Mouse (Mus musculus): ENCODE measurements around the gene P2rx1. TPM values are rescaled to one million over a fixed set of nuclear protein-coding genes. Genes with fewer than 3 reads are reported as not detected.

Gene P2rx1
- polyA plus RNA-seq, 1 experiment from 2014 or later = 30.6 TPM

GRCm38 (mm10) chr11:72959924-72960679 is 38.8 kb upstream of the P2rx1 start:
- no peak for ATAC-seq (ENCODE audit: insufficient read depth, low FRiP score)
- no peaks in the 10 kb centered on the region for H3K9me3 ChIP-seq (replicated peaks; ENCODE audit: control insufficient read depth, low read length)
- H3K4me3 ChIP-seq (replicated peaks; ENCODE audit: low read length) = no peak overlapping the region
- 0 out of 2 replicates have a peak, but pooled peaks cover 4% of the 10 kb centered on the region for H3K27me3 ChIP-seq (ENCODE audit: control insufficient read depth, insufficient read depth, low read length)
- peak overlapping the region; percentile 56 for H3K4me2 ChIP-seq (ENCODE audit: low read depth, low read length)
- no peaks in the 10 kb centered on the region for H3K36me3 ChIP-seq (ENCODE audit: control insufficient read depth, insufficient read depth, low read length)
- no peak overlapping the region for H3K9ac ChIP-seq (ENCODE audit: low read length)
- H3K27ac ChIP-seq (ENCODE audit: low read length) = no peak overlapping the region
- H3K4me1 ChIP-seq (ENCODE audit: control insufficient read depth, insufficient read depth, low read length) = peaks cover 35% of the 10 kb centered on the region
- 21% methylated on average over 15 of the region's 15 CpGs for WGBS

- Histone ChIP-seq H3K4me1 (ENCODE audit: control insufficient read depth, insufficient read depth, low read length) (peaks cover 37% of the 10 kb centered on the region), H3K27me3 (ENCODE audit: control insufficient read depth, insufficient read depth, low read length) (0 out of 2 replicates have a peak, but pooled peaks cover 4% of the 10 kb centered on the region), H3K9ac (ENCODE audit: low read length) (peak overlapping the region; percentile 52), H3K4me3 (replicated peaks; ENCODE audit: low read length) (peak overlapping the region; percentile 43), H3K4me2 (ENCODE audit: low read depth, low read length) (peak overlapping the region; percentile 56), H3K27ac (ENCODE audit: low read length) (no peak overlapping the region), H3K36me3 (ENCODE audit: control insufficient read depth, insufficient read depth, low read length) (no peaks in the 10 kb centered on the region), H3K9me3 (replicated peaks; ENCODE audit: control insufficient read depth, low read length) (no peaks in the 10 kb centered on the region)
- no peak for ATAC-seq (ENCODE audit: insufficient read depth, low FRiP score)
- 14% methylated on average over 15 of the region's 15 CpGs for WGBS
These were observed 38.2 kb upstream of the P2rx1 start for GRCm38 (mm10) chr11:72960723-72961071.

GRCm38 (mm10) chr11:72961072-72961980 is 37.6 kb upstream of the P2rx1 start, which contains the start of gene Atp2a3:
Atp2a3 (plus strand) TSS chr11:72961169.
- H3K27ac ChIP-seq (ENCODE audit: low read length) = peak within 1 kb of the TSS; percentile 60
- ATAC-seq (ENCODE audit: insufficient read depth, low FRiP score) = 0 out of 2 replicates have a peak, but pooled peaks have one; percentile 27

GRCm38 (mm10) chr11:72962378-72962777 is 36.5 kb upstream of the P2rx1 start:
- H3K4me3 ChIP-seq (replicated peaks; ENCODE audit: low read length) = no peak overlapping the region
- no peaks in the 10 kb centered on the region for H3K36me3 ChIP-seq (ENCODE audit: control insufficient read depth, insufficient read depth, low read length)
- 0 out of 2 replicates have a peak, but pooled peaks cover 4% of the 10 kb centered on the region for H3K27me3 ChIP-seq (ENCODE audit: control insufficient read depth, insufficient read depth, low read length)
- H3K4me1 ChIP-seq (ENCODE audit: control insufficient read depth, insufficient read depth, low read length) = peaks cover 37% of the 10 kb centered on the region
- H3K27ac ChIP-seq (ENCODE audit: low read length) = peak overlapping the region; percentile 60
- no peak for ATAC-seq (ENCODE audit: insufficient read depth, low FRiP score)
- no peaks in the 10 kb centered on the region for H3K9me3 ChIP-seq (replicated peaks; ENCODE audit: control insufficient read depth, low read length)
- H3K9ac ChIP-seq (ENCODE audit: low read length) = no peak overlapping the region
- 48% methylated on average over 2 of the region's 2 CpGs for WGBS
- H3K4me2 ChIP-seq (ENCODE audit: low read depth, low read length) = peak overlapping the region; percentile 56; the same call in 1 of the 2 replicates

More at GRCm38 (mm10) chr11:72961072-72961980, 37.6 kb upstream of the P2rx1 start, which contains the start of gene Atp2a3:
- H3K9ac ChIP-seq (ENCODE audit: low read length) = peak within 1 kb of the TSS; percentile 52
- WGBS = 5% methylated on average over 67 of the region's 70 CpGs
- no peaks in the 10 kb centered on the region for H3K36me3 ChIP-seq (ENCODE audit: control insufficient read depth, insufficient read depth, low read length)
- H3K4me2 ChIP-seq (ENCODE audit: low read depth, low read length) = peak within 1 kb of the TSS; percentile 56
- H3K9me3 ChIP-seq (replicated peaks; ENCODE audit: control insufficient read depth, low read length) = no peaks in the 10 kb centered on the region
- H3K4me1 ChIP-seq (ENCODE audit: control insufficient read depth, insufficient read depth, low read length) = peaks cover 37% of the 10 kb centered on the region
- H3K27me3 ChIP-seq (ENCODE audit: control insufficient read depth, insufficient read depth, low read length) = 0 out of 2 replicates have a peak, but pooled peaks cover 4% of the 10 kb centered on the region
- H3K4me3 ChIP-seq (replicated peaks; ENCODE audit: low read length) = peak within 1 kb of the TSS; percentile 43

- H3K9ac ChIP-seq (ENCODE audit: low read length) = peak overlapping the region; percentile 23; the same call in 1 of the 2 replicates
- H3K36me3 ChIP-seq (ENCODE audit: control insufficient read depth, insufficient read depth, low read length) = no peaks in the 10 kb centered on the region
- H3K27me3 ChIP-seq (ENCODE audit: control insufficient read depth, insufficient read depth, low read length) = 0 out of 2 replicates have a peak, but pooled peaks cover 4% of the 10 kb centered on the region
- peaks cover 37% of the 10 kb centered on the region for H3K4me1 ChIP-seq (ENCODE audit: control insufficient read depth, insufficient read depth, low read length)
- H3K4me2 ChIP-seq (ENCODE audit: low read depth, low read length) = peak overlapping the region; percentile 24; the same call in 1 of the 2 replicates
- peak; percentile 71; the same call in 1 of the 2 replicates for ATAC-seq (ENCODE audit: insufficient read depth, low FRiP score)
- no peaks in the 10 kb centered on the region for H3K9me3 ChIP-seq (replicated peaks; ENCODE audit: control insufficient read depth, low read length)
- no peak overlapping the region for H3K4me3 ChIP-seq (replicated peaks; ENCODE audit: low read length)
- H3K27ac ChIP-seq (ENCODE audit: low read length) = peak overlapping the region; percentile 78
- WGBS = 29% methylated on average over 7 of the region's 7 CpGs
These were observed 35.7 kb upstream of the P2rx1 start for GRCm38 (mm10) chr11:72963058-72963788.

GRCm38 (mm10) chr11:72963789-72964294 is 35.1 kb upstream of the P2rx1 start:
- no peaks in the 10 kb centered on the region for H3K36me3 ChIP-seq (ENCODE audit: control insufficient read depth, insufficient read depth, low read length)
- peak overlapping the region; percentile 23; the same call in 1 of the 2 replicates for H3K9ac ChIP-seq (ENCODE audit: low read length)
- WGBS = 42% methylated on average over 3 of the region's 3 CpGs
- no peak overlapping the region for H3K4me3 ChIP-seq (replicated peaks; ENCODE audit: low read length)
- H3K9me3 ChIP-seq (replicated peaks; ENCODE audit: control insufficient read depth, low read length) = no peaks in the 10 kb centered on the region
- no peak for ATAC-seq (ENCODE audit: insufficient read depth, low FRiP score)
- H3K27ac ChIP-seq (ENCODE audit: low read length) = peak overlapping the region; percentile 78
- H3K27me3 ChIP-seq (ENCODE audit: control insufficient read depth, insufficient read depth, low read length) = 0 out of 2 replicates have a peak, but pooled peaks cover 4% of the 10 kb centered on the region
- peak overlapping the region; percentile 24; the same call in 1 of the 2 replicates for H3K4me2 ChIP-seq (ENCODE audit: low read depth, low read length)
- H3K4me1 ChIP-seq (ENCODE audit: control insufficient read depth, insufficient read depth, low read length) = peaks cover 37% of the 10 kb centered on the region

GRCm38 (mm10) chr11:72974995-72975503 is 23.9 kb upstream of the P2rx1 start:
- H3K4me2 ChIP-seq (ENCODE audit: low read depth, low read length) = no peak overlapping the region
- ATAC-seq (ENCODE audit: insufficient read depth, low FRiP score) = no peak
- H3K9me3 ChIP-seq (replicated peaks; ENCODE audit: control insufficient read depth, low read length) = no peaks in the 10 kb centered on the region
- H3K4me3 ChIP-seq (replicated peaks; ENCODE audit: low read length) = no peak overlapping the region
- H3K36me3 ChIP-seq (ENCODE audit: control insufficient read depth, insufficient read depth, low read length) = no peaks in the 10 kb centered on the region
- 0 out of 2 replicates have a peak, but pooled peaks cover 6% of the 10 kb centered on the region for H3K4me1 ChIP-seq (ENCODE audit: control insufficient read depth, insufficient read depth, low read length)
- WGBS = 84% methylated on average over 13 of the region's 13 CpGs
- no peak overlapping the region for H3K27ac ChIP-seq (ENCODE audit: low read length)
- no peaks in the 10 kb centered on the region for H3K27me3 ChIP-seq (ENCODE audit: control insufficient read depth, insufficient read depth, low read length)
- no peak overlapping the region for H3K9ac ChIP-seq (ENCODE audit: low read length)

GRCm38 (mm10) chr11:72982516-72982915 is 16.4 kb upstream of the P2rx1 start:
- WGBS = 87% methylated on average over 9 of the region's 9 CpGs
- no peak overlapping the region for H3K9ac ChIP-seq (ENCODE audit: low read length)
- H3K4me3 ChIP-seq (replicated peaks; ENCODE audit: low read length) = no peak overlapping the region
- no peaks in the 10 kb centered on the region for H3K9me3 ChIP-seq (replicated peaks; ENCODE audit: control insufficient read depth, low read length)
- no peaks in the 10 kb centered on the region for H3K36me3 ChIP-seq (ENCODE audit: control insufficient read depth, insufficient read depth, low read length)
- no peak overlapping the region for H3K4me2 ChIP-seq (ENCODE audit: low read depth, low read length)
- no peak overlapping the region for H3K27ac ChIP-seq (ENCODE audit: low read length)
- no peak for ATAC-seq (ENCODE audit: insufficient read depth, low FRiP score)
- no peaks in the 10 kb centered on the region for H3K27me3 ChIP-seq (ENCODE audit: control insufficient read depth, insufficient read depth, low read length)
- peaks cover 13% of the 10 kb centered on the region; the same call in 1 of the 2 replicates for H3K4me1 ChIP-seq (ENCODE audit: control insufficient read depth, insufficient read depth, low read length)

All from stomach, embryonic 16.5 days (tissue).